Mouse (Mus musculus) small intestine, adult 2 months (tissue): Measurements from ENCODE around the gene Bpifa5. TPM values are rescaled to one million over a fixed set of nuclear protein-coding genes. Genes with fewer than 3 reads are reported as not detected.

Experiments used
- H3K27ac ChIP-seq: fragments of 200-500 bp; 2 replicates; pipeline ENCODE4 v1.5.1; 2012; ENCODE audit warnings: low read depth, low read length, control low read depth, inconsistent platforms; ENCODE audit not compliant: insufficient read depth
- H3K27me3 ChIP-seq: fragments of 200-500 bp; 2 replicates; pipeline ENCODE4 v1.6.1; 2012; ENCODE audit warnings: mild to moderate bottlenecking, moderate library complexity, low read length, inconsistent platforms; ENCODE audit not compliant: control insufficient read depth, insufficient read depth
- H3K36me3 ChIP-seq: fragments of 200-500 bp; 2 replicates; pipeline ENCODE4 v1.6.1; 2012; ENCODE audit warnings: mild to moderate bottlenecking, low read length, control low read depth, inconsistent platforms; ENCODE audit not compliant: control insufficient read depth, insufficient read depth
- H3K4me1 ChIP-seq: fragments of 200-500 bp; 2 replicates; pipeline ENCODE4 v1.6.1; 2012; ENCODE audit warnings: low read length, inconsistent platforms, mixed read lengths; ENCODE audit not compliant: control insufficient read depth, insufficient read depth, insufficient read length
- H3K4me3 ChIP-seq: fragments of 200-500 bp; 2 replicates; pipeline ENCODE4 v1.5.1; 2012; ENCODE audit warnings: low read depth, mild to moderate bottlenecking, control low read depth, inconsistent platforms, low read length, moderate library complexity
- CTCF ChIP-seq: fragments of 200-500 bp; IDR thresholded peaks from 2 replicates; pipeline ENCODE4 v1.5.1; 2012; ENCODE audit warnings: low read depth, mild to moderate bottlenecking, control low read depth, inconsistent platforms, low read length, moderate library complexity, mixed read lengths; ENCODE audit not compliant: insufficient replicate concordance, insufficient read length; ENCODE audit errors: extremely low read depth
- POLR2A ChIP-seq: fragments of 200-500 bp; IDR thresholded peaks from 2 replicates; pipeline ENCODE4 v1.6.1; 2012; ENCODE audit warnings: low read depth, mild to moderate bottlenecking, control low read depth, inconsistent platforms, low read length, moderate library complexity
- WGBS: fragments of 180-500 bp; shearing (Covaris S2); methylation state at CpG from one replicate; pipeline ENCODE4 v1.1.7; 2018; 5-methylcytosine and 5-hydroxymethylcytosine counted together
- polyA plus RNA-seq: library from polyadenylated mRNA; depleted of rRNA; stranded (reverse); fragments of >200 nt; gene quantifications from 2 replicates; pipeline ENCODE4 v1.2.3, GENCODE M21; 2012

Gene Bpifa5
- polyA plus RNA-seq, 1 experiment: not detected

GRCm38 (mm10) chr2:154187468-154187867 lies 25.1 kb downstream of the Bpifa5 start:
- H3K4me3 ChIP-seq: no peak overlapping the region
- 37% methylated on average over 5 of the region's 5 CpGs for WGBS
- H3K27ac ChIP-seq: no peak overlapping the region
- no peak for TF ChIP-seq POLR2A
- no peak for TF ChIP-seq CTCF
- no peaks in the 10 kb centered on the region for H3K27me3 ChIP-seq
- no peaks in the 10 kb centered on the region for H3K36me3 ChIP-seq
- H3K4me1 ChIP-seq: no peaks in the 10 kb centered on the region

- WGBS: 52% methylated on average over 7 of the region's 7 CpGs
- TF ChIP-seq POLR2A: no peak
- TF ChIP-seq CTCF: no peak
- no peaks in the 10 kb centered on the region for H3K36me3 ChIP-seq
- no peaks in the 10 kb centered on the region for H3K27me3 ChIP-seq
- H3K4me1 ChIP-seq: no peaks in the 10 kb centered on the region
- no peak overlapping the region for H3K27ac ChIP-seq
- no peak overlapping the region for H3K4me3 ChIP-seq
Measured at GRCm38 (mm10) chr2:154189877-154190434, 27.5 kb downstream of the Bpifa5 start.

- Histone ChIP-seq H3K4me3 (no peak within 1 kb of the TSS), H3K27me3 (no peaks in the 10 kb centered on the region), H3K27ac (no peak within 1 kb of the TSS), H3K36me3 (no peaks in the 10 kb centered on the region), H3K4me1 (no peaks in the 10 kb centered on the region)
- WGBS: 76% methylated on average over 11 of the region's 11 CpGs
- TF ChIP-seq CTCF (no peak), POLR2A (no peak)
Measured at GRCm38 (mm10) chr2:154190546-154191258, 28.3 kb downstream of the Bpifa5 start, which contains the start of gene Bpifb1. Bpifb1 (plus strand) TSS chr2:154190818.

- WGBS: 44% methylated on average over 2 of the region's 2 CpGs
- Histone ChIP-seq H3K36me3 (no peaks in the 10 kb centered on the region), H3K4me1 (no peaks in the 10 kb centered on the region), H3K4me3 (no peak overlapping the region), H3K27me3 (no peaks in the 10 kb centered on the region), H3K27ac (no peak overlapping the region)
- TF ChIP-seq CTCF: no peak
- no peak for TF ChIP-seq POLR2A
Measured at GRCm38 (mm10) chr2:154192141-154192540, 29.7 kb downstream of the Bpifa5 start.

- Histone ChIP-seq H3K4me1 (no peaks in the 10 kb centered on the region), H3K27me3 (no peaks in the 10 kb centered on the region), H3K36me3 (no peaks in the 10 kb centered on the region), H3K4me3 (no peak overlapping the region), H3K27ac (no peak overlapping the region)
- TF ChIP-seq CTCF: no peak
- no peak for TF ChIP-seq POLR2A
- 86% methylated on average over 4 of the region's 4 CpGs for WGBS
Measured at GRCm38 (mm10) chr2:154193071-154193470, 30.7 kb downstream of the Bpifa5 start.

GRCm38 (mm10) chr2:154193994-154194504 lies 31.6 kb downstream of the Bpifa5 start:
- H3K27me3 ChIP-seq: no peaks in the 10 kb centered on the region
- no peaks in the 10 kb centered on the region for H3K36me3 ChIP-seq
- WGBS: 40% methylated on average over 5 of the region's 5 CpGs
- TF ChIP-seq POLR2A (no peak), CTCF (no peak)
- H3K27ac ChIP-seq: no peak overlapping the region
- no peaks in the 10 kb centered on the region for H3K4me1 ChIP-seq
- H3K4me3 ChIP-seq: no peak overlapping the region

GRCm38 (mm10) chr2:154197036-154197435 lies 34.6 kb downstream of the Bpifa5 start:
- TF ChIP-seq POLR2A: no peak
- TF ChIP-seq CTCF: no peak
- WGBS: 85% methylated on average over 9 of the region's 9 CpGs
- H3K27me3 ChIP-seq: no peaks in the 10 kb centered on the region
- H3K36me3 ChIP-seq: no peaks in the 10 kb centered on the region
- H3K27ac ChIP-seq: no peak overlapping the region
- no peaks in the 10 kb centered on the region for H3K4me1 ChIP-seq
- H3K4me3 ChIP-seq: no peak overlapping the region
